ENCODE assay signal across 9 mouse cellular contexts in the genomic region with DNA sequence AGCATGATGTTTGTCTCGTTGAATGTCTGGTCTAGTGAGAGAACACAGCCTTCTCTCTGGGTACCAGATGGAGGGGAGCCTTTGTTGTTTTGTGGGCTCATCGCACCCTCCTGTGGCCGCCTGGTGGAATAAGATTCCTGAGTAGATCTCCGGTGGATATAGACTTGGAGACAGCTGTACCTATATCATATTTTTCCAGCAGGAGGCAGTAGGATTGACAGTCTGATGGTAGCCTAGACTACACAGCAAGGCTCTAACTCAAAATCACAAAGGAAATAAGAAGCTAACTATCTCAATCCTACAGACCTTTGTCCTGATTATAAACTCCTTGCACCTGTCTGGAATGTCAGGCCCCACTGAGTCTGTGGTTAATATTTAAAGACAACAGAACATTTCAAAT. TPM values are rescaled to one million over a fixed set of nuclear protein-coding genes. Genes with fewer than 3 reads are reported as not detected.
A peak's percentile ranks its signal among the peaks of the same experiment; 100 is the strongest.
DNase-seq lines count a peak whose midpoint lies in the region; ATAC-seq and TF ChIP-seq lines count a peak whose summit lies in the region.
"Had no signal": no experiment of that assay in that cellular context is flagged by ENCODE, and none has a peak within 500 bp of the region (broad histone marks: within the 10 kb centered on the region; RNA-seq: fewer than 3 reads in every experiment).

No protein-coding gene starts in this region.

- no peaks in the 10 kb centered on the region for H3K9me3 ChIP-seq in liver, postnatal 0 days (ENCODE audit: low read length)
- H3K9me3 ChIP-seq: heart, embryonic 15.5 days had no signal

- H3K4me2 ChIP-seq in liver, postnatal 0 days (ENCODE audit: low read depth, low read length), result no peak overlapping the region
- H3K4me2 ChIP-seq: heart, embryonic 15.5 days had no signal

- H3K4me3 ChIP-seq in cerebellum, adult 2 months (replicated peaks; ENCODE audit: insufficient read depth, low read depth, low read length), result no peak overlapping the region
- H3K4me3 ChIP-seq in liver, postnatal 0 days (ENCODE audit: low read depth, low read length), result no peak overlapping the region
- H3K4me3 ChIP-seq: heart, embryonic 15.5 days had no signal

- peak; percentile 81 for DNase-seq in 3T3-L1 (ENCODE audit: low read depth, low spot score)
- peak; percentile 83 for DNase-seq in ES-CJ7 (ENCODE audit: low read depth, low spot score)
- DNase-seq in cerebellum, adult 2 months, result peak; percentile 13 to 22
- peak; percentile 81 for DNase-seq in kidney, postnatal 14 days
- DNase-seq in liver, postnatal 0 days, result peak; percentile 23
- peak; percentile 83 to 84 for DNase-seq in right cerebral cortex, postnatal 10 days (ENCODE audit: low spot score in 2 of 2)
- no peak for DNase-seq in thymus, postnatal 36 days

- no peaks in the 10 kb centered on the region; the same call in 1 of the 2 replicates for H3K27me3 ChIP-seq in cerebellum, adult 2 months (ENCODE audit: control insufficient read depth, insufficient read depth, low read length)
- no peaks in the 10 kb centered on the region for H3K27me3 ChIP-seq in liver, postnatal 0 days (ENCODE audit: insufficient read depth, low read length)
- H3K27me3 ChIP-seq: heart, embryonic 15.5 days had no signal

- no peak overlapping the region for H3K27ac ChIP-seq in cerebellum, adult 2 months (ENCODE audit: insufficient read depth, low read length)
- no peak overlapping the region for H3K27ac ChIP-seq in liver, postnatal 0 days (ENCODE audit: low read depth)
- H3K27ac ChIP-seq: heart, embryonic 15.5 days had no signal

- no peaks in the 10 kb centered on the region for H3K36me3 ChIP-seq in liver, postnatal 0 days (replicated peaks; ENCODE audit: insufficient read depth, low read length)
- H3K36me3 ChIP-seq: heart, embryonic 15.5 days had no signal

- no peak for TF ChIP-seq POLR2A in cerebellum, adult 2 months (IDR thresholded peaks at IDR 0.05; ENCODE audit: borderline replicate concordance, insufficient read depth, low read length)

- TF ChIP-seq EP300 in liver, postnatal 0 days (IDR thresholded peaks at IDR 0.05; ENCODE audit: low read depth), result no peak

- ATAC-seq in frontal cortex, adult (ENCODE audit: low TSS enrichment), result peak; percentile 99
- ATAC-seq in liver, postnatal 0 days, result peak; percentile 27; the same call in 1 of the 2 replicates

- H3K9ac ChIP-seq in liver, postnatal 0 days (replicated peaks), result no peak overlapping the region
- H3K9ac ChIP-seq: heart, embryonic 15.5 days had no signal

- H3K4me1 ChIP-seq in cerebellum, adult 2 months (ENCODE audit: control insufficient read depth, insufficient read depth, low read length), result no peaks in the 10 kb centered on the region
- no peaks in the 10 kb centered on the region for H3K4me1 ChIP-seq in liver, postnatal 0 days (ENCODE audit: insufficient read depth)

- 15% methylated on average over 4 of the region's 4 CpGs for WGBS in cerebellum, adult 2 months
- 20% methylated on average over 4 of the region's 4 CpGs for WGBS in liver, postnatal 0 days (ENCODE audit: insufficient replicate concordance)

- TF ChIP-seq CTCF in cerebellum, adult 2 months (IDR thresholded peaks at IDR 0.05; ENCODE audit: borderline replicate concordance, insufficient read depth, low read depth, low read length), result peak; percentile 51; the same call in 1 of the 2 replicates
- TF ChIP-seq CTCF in liver, postnatal 0 days (IDR thresholded peaks at IDR 0.05; ENCODE audit: low read depth), result peak; percentile 59

RNA-seq across cellular contexts. Expression of gene Defb29, which starts 4.8 kb away (rescaled TPM):
- not detected in 2 replicates for polyA plus RNA-seq in cerebellum, adult 2 months (2012; rRNA removed)
- not detected in 2 replicates for polyA plus RNA-seq in liver, postnatal 0 days (2015; fragmentation: Nextera tagmentation; extraction: Ambion mirVana)
- polyA plus RNA-seq: heart, embryonic 15.5 days had no signal

RNA-seq across cellular contexts. Expression of gene Gm17416, which starts 24.4 kb away (rescaled TPM):
- not detected in 2 replicates for polyA plus RNA-seq in cerebellum, adult 2 months (2012; rRNA removed)
- not detected in 2 replicates for polyA plus RNA-seq in liver, postnatal 0 days (2015; fragmentation: Nextera tagmentation; extraction: Ambion mirVana)
- polyA plus RNA-seq: heart, embryonic 15.5 days had no signal

RNA-seq across cellular contexts. Expression of gene Defb28, which starts 26.6 kb away (rescaled TPM):
- polyA plus RNA-seq in cerebellum, adult 2 months (2012; rRNA removed), result not detected in 2 replicates
- polyA plus RNA-seq in liver, postnatal 0 days (2015; fragmentation: Nextera tagmentation; extraction: Ambion mirVana), result not detected in 2 replicates
- polyA plus RNA-seq: heart, embryonic 15.5 days had no signal

RNA-seq across cellular contexts. Expression of gene Defb21, which starts 27.9 kb away (rescaled TPM):
- not detected in 2 replicates for polyA plus RNA-seq in cerebellum, adult 2 months (2012; rRNA removed)
- polyA plus RNA-seq in liver, postnatal 0 days (2015; fragmentation: Nextera tagmentation; extraction: Ambion mirVana), result not detected in 2 replicates
- polyA plus RNA-seq: heart, embryonic 15.5 days had no signal

RNA-seq across cellular contexts. Expression of gene Defb26, which starts 33.2 kb away (rescaled TPM):
- not detected in 2 replicates for polyA plus RNA-seq in cerebellum, adult 2 months (2012; rRNA removed)
- polyA plus RNA-seq in liver, postnatal 0 days (2015; fragmentation: Nextera tagmentation; extraction: Ambion mirVana), result not detected in 2 replicates
- polyA plus RNA-seq: heart, embryonic 15.5 days had no signal

Comparison
In these comparisons a context has a peak if more than half of its experiments do, and no peak if none do; other contexts are left out.
1. DNase-seq: peak in 3T3-L1 (single experiment), ES-CJ7 (single experiment), cerebellum, adult 2 months (2 of 2), kidney, postnatal 14 days (single experiment), liver, postnatal 0 days (single experiment) and right cerebral cortex, postnatal 10 days (2 of 2); none in thymus, postnatal 36 days (0 of 2).